Mouse (Mus musculus) adrenal gland, postnatal 36 days (tissue): ENCODE data around the gene Inafm2. TPM values are rescaled to one million over a fixed set of nuclear protein-coding genes. Genes with fewer than 3 reads are reported as not detected.

Source experiments
- DNase-seq, 2 experiments: peaks; one replicate each; pipeline ENCODE4 v3.0.0; 2021; ENCODE audit warnings: mixed read lengths in 1 of 2
- total RNA-seq, 2 experiments: library from RNA; stranded (reverse); gene quantifications; 2 replicates each; pipeline ENCODE4 v1.2.3; 2021

Inafm2 gene
- total RNA-seq, 2 experiments from 2014 or later, result 35.5 to 40.5 TPM

DNA sequence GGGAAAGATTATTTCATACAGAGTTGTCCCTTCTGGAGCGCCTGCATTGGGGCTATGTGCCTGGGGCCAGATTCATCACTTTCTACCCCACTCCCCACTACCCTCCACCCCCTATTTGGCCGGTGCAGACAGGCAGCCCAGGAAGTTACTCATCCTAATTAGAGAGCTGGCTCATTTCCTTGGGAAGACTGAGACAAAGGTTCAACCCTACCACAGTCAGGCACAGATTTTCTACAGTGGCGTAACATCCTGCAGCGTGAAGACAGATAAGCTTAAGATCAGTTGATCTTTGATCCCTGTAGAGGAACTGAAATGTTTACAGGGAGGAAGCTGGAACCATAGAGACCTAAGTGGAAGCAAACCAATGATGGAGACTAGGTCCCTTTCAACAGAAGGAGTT, 36.7 kb downstream of the Inafm2 start:
- DNase-seq, result no peak

DNA sequence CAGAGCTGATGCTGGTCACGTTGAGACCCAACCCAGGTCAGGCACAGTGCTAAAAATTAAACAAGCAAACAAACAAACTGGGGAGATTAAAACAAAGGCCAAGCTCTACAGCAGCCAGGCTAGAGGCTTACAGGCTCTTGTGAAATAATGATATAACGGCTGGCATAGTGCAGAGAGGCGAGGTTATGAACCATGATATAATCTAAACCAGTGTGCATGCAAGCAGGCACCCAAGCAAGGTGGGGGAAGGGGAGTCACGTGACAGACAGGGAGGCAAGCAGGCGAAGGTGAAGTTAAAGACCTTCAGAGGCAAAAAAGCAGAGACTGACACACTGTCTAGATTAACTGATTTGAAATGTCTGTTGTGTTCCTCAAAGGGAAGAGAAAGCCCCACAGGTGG, 37.5 kb downstream of the Inafm2 start:
- DNase-seq, result no peak

DNA sequence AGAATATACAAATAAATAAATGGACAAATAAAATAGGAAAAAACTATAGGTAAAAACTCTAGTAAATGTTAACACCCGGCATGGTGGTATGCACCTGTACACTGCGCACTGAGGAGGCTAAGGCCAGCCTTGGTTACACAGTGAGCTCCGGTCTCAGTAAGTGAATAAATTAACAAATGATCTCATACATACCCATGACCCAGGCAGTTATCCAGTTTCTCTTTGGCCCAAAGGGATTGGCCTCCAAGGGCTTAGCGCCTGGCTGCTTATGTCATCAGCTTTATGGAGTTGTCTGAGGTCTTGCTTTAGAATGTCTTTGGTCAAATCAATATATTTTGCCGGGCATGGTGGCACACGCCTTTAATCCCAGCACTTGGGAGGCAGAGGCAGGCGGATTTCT, 38.1 kb downstream of the Inafm2 start:
- no peak for DNase-seq

DNA sequence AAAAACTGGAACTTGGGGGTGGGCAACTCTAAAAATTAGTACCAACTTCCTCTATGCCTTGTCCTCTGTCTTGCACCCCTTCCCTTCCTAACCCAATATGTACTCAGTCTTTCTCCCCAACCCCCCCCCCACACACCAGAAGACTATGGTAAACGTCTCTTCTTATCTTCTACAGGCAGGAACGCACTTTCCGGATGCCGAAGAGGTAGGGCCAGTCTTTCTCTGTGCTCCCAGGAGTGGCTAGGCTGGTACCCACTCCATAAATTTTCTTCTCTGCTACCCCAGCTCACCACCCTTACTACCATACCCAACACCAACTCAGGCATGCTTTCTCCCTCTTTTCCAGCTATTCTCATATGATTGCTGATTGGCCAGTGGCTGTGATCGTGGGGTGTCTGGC, 41.0 kb downstream of the Inafm2 start:
- no peak for DNase-seq

DNA sequence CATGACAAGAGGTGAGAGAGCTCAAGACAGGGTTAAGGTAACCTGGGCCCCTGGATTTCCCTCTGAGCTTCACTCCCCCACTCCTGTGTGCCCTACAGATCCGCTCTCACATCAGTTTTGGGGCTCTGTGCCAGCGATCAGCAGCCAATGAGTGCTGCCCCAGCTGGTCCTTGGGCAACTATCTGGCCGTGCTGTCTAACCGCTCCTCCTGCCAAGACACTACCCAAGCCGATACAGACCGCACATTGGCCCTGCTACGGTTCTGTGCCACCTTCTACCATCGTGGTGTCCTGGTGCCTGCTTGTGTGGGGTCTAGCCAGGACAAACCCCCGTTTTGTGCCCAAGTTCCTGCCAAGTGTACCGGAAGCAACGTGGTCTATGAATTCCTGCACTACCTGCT, 43.9 kb downstream of the Inafm2 start:
- peak; percentile 71 to 75 for DNase-seq

DNA sequence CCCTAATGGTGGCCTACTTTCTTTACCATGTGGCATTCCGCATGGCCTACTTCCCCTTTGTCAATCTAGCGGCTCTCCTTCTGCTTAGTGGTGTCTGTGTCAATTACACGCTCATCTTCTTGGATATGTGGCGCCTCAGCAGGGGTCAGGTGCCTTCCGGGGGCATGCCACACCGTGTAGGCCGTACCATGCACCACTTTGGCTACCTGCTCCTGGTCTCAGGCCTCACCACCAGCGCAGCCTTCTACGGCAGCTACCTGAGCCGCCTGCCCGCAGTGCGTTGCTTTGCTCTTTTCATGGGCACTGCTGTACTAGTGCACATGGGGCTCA, 44.6 kb downstream of the Inafm2 start:
- no peak for DNase-seq

DNA sequence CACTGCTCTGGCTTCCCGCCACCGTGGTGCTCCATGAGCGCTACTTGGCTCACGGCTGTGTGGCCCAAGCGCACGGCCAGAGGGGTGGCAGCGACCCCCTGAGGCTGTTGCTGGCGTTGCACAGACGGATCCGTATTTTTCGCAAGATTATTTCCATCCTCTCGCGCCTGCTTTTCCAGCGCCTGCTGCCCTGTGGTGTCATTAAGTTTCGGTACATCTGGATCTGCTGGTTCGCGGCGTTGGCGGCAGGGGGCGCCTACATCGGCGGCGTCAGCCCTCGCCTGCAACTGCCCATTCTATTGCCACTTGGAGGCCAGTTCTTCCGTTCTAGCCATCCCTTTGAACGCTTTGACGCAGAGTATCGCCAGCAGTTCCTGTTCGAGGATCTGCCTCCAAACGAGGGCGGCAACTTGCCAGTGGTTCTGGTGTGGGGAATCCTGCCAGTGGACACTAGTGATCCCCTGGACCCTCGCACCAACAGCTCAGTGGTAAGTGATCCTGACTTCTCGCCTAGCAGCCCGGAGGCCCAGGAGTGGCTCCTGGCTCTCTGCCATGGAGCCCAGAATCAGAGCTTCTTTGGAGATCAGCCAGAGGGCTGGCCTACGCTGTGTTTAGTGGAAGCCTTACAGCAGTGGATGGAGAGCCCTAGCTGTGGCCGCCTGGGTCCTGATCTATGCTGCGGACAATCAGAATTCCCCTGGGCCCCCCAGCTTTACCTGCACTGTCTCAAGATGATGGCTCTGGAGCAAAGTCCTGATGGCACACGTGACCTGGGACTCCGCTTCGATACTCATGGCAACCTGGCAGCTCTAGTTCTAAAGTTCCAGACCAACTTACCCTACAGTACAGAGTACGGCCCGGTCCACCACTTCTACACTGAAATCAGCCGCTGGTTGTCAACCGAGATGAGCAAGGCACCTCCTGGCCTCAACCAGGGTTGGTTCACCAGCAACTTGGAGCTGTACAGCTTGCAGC, 45.3 kb downstream of the Inafm2 start:
- peak; percentile 83 to 89 for DNase-seq

DNA sequence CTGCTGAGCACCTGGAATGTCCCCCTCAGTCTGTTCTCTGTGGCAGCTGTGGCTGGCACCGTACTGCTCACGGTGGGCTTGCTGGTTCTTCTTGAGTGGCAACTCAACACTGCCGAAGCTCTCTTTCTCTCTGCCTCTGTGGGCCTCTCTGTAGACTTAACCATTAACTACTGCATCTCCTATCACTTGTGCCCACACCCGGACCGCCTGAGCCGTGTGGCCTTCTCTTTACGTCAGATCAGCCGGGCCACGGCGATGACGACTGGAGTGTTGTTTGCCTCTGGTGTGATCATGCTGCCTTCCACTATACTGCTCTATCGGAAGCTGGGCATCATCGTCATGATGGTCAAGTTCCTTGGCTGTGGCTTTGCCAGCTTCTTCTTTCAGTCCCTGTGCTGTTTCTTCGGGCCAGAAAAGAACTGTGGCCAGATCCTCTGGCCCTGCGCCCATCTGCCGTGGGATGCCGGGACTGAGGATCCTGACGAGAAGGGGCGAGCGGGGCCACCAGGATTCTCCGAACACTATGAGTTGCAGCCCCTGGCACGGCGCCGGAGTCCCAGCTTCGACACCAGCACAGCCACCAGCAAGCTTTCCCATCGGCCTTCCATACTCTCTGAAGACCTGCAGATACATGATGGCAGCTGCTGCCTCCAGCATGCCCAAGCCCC, 46.2 kb downstream of the Inafm2 start:
- no peak for DNase-seq

DNA sequence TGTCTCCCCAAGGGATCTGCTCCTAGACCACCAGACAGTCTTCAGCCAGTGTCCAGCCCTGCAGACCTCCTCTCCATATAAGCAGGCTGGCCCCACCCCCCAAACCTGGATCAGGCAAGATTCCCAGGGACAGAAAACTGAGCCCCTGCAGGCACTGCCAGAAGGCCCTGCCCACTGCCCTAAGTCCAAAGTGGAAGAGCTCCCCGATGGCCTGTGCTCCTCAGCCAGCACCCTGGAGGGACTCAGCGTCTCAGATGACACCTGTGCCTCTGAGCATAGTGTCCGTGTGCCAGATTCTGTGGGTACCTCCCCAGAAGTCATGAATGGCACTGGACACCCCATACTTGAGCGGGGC, 46.7 kb downstream of the Inafm2 start:
- no peak for DNase-seq

DNA sequence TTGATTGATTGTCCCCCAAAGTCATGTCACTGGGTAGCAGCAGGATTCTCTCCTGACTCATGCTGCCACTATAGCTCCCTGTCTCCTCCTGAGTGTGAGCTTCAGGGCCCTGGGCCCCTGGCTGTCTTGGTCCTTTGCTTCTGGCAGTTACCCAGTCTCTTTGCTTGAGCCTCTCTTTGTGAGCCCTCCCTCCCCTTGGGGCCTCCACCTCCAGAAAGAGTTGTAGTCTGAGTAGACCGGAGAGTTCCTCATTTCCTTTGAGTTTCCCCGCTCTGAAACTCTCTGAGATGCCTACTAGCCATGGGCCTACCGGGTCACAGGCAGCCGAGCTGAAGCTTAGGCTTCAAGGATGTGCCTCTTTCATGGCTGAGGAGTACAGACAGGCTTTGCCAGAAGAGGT, 48.1 kb downstream of the Inafm2 start:
- no peak for DNase-seq

Other genes starting within 250 kb of the Inafm2 start
- 10 to 100 TPM; 10.9 to 14.1 TPM for gene Bmf, start 196.1 kb upstream of the Inafm2 start, total RNA-seq
- 1 to 10 TPM; 4.9 to 6.5 TPM for gene Bub1b, start 147.5 kb upstream of the Inafm2 start, total RNA-seq
- 10 to 100 TPM; 17.9 to 26.0 TPM for gene Pak6, start 82.5 kb upstream of the Inafm2 start, total RNA-seq
- under 1 TPM; 0.10 to 0.30 TPM for gene Ankrd63, start 41.8 kb upstream of the Inafm2 start, total RNA-seq
- 1 to 10 TPM; 1.4 to 1.7 TPM for gene Plcb2, start 17.3 kb upstream of the Inafm2 start, total RNA-seq
- gene Ccdc9b, start 16.9 kb downstream of the Inafm2 start, total RNA-seq, result 1 to 10 TPM; 4.8 to 5.6 TPM
- not detected for gene Phgr1, start 27.0 kb downstream of the Inafm2 start, total RNA-seq
- gene Disp2, start 34.0 kb downstream of the Inafm2 start, total RNA-seq, result 10 to 100 TPM; 20.6 to 26.4 TPM
- 1 to 10 TPM; 5.8 to 6.6 TPM for gene Knstrn, start 68.2 kb downstream of the Inafm2 start, total RNA-seq
- 100 to 1,000 TPM; 171 to 443 TPM for gene Ivd, start 116.2 kb downstream of the Inafm2 start, total RNA-seq
- 10 to 100 TPM; 40.3 to 42.3 TPM for gene Bahd1, start 154.6 kb downstream of the Inafm2 start, total RNA-seq
- gene Chst14, start 180.7 kb downstream of the Inafm2 start, total RNA-seq, result 10 to 100 TPM in 1 of 2 experiments, 1 to 10 TPM in 1; 9.7 to 15.0 TPM